Mouse (Mus musculus) spleen, adult 2 months (tissue): ENCODE data around the gene Exo1. TPM values are rescaled to one million over a fixed set of nuclear protein-coding genes. Genes with fewer than 3 reads are reported as not detected.

Experiments
- DNase-seq, 2 experiments: peaks; one replicate each; pipeline versions ENCODE4 v3.0.0 to v3.0.0-alpha.2; 2012 to 2021; ENCODE audit warnings: low spot score in 2 of 2, low read depth in 1 of 2
- H3K27ac ChIP-seq: fragments of 200-500 bp; 2 replicates; pipeline ENCODE4 v1.5.1; 2012; ENCODE audit warnings: low read length, inconsistent platforms; ENCODE audit not compliant: insufficient read depth
- H3K27me3 ChIP-seq: fragments of 200-500 bp; 2 replicates; pipeline ENCODE4 v1.6.1; 2012; ENCODE audit warnings: mild to moderate bottlenecking, moderate library complexity, low read length, inconsistent platforms; ENCODE audit not compliant: control insufficient read depth, insufficient read depth
- H3K36me3 ChIP-seq: fragments of 200-500 bp; 2 replicates; pipeline ENCODE4 v1.6.1; 2012; ENCODE audit warnings: mild to moderate bottlenecking, low read length, inconsistent platforms; ENCODE audit not compliant: control insufficient read depth, insufficient read depth
- H3K4me1 ChIP-seq: fragments of 200-500 bp; 2 replicates; pipeline ENCODE4 v1.6.1; 2011; ENCODE audit warnings: inconsistent platforms; ENCODE audit not compliant: control insufficient read depth, insufficient read depth, insufficient read length
- H3K4me3 ChIP-seq: fragments of 200-500 bp; 2 replicates; pipeline ENCODE4 v1.5.1; 2011; ENCODE audit warnings: mild to moderate bottlenecking, inconsistent platforms; ENCODE audit not compliant: insufficient read depth, insufficient read length; ENCODE audit errors: extremely low read depth
- CTCF ChIP-seq: fragments of 200-500 bp; IDR thresholded peaks from 2 replicates; pipeline ENCODE4 v1.5.1; 2011; ENCODE audit warnings: mild to moderate bottlenecking, inconsistent platforms; ENCODE audit not compliant: insufficient read depth, insufficient read length, insufficient replicate concordance; ENCODE audit errors: extremely low read depth
- POLR2A ChIP-seq: fragments of 200-500 bp; IDR thresholded peaks from 2 replicates; pipeline ENCODE4 v1.6.1; 2011; ENCODE audit warnings: low read depth, low read length, inconsistent platforms
- WGBS: fragments of 180-500 bp; shearing (Covaris S2); methylation state at CpG from one replicate; pipeline ENCODE4 v1.1.7; 2018; 5-methylcytosine and 5-hydroxymethylcytosine counted together
- polyA plus RNA-seq: library from polyadenylated mRNA; depleted of rRNA; stranded (reverse); fragments of >200 nt; gene quantifications from 2 replicates; pipeline ENCODE4 v1.2.3, GENCODE M21; 2012

Exo1 gene
- polyA plus RNA-seq, 1 experiment, result 0.64 TPM

DNA sequence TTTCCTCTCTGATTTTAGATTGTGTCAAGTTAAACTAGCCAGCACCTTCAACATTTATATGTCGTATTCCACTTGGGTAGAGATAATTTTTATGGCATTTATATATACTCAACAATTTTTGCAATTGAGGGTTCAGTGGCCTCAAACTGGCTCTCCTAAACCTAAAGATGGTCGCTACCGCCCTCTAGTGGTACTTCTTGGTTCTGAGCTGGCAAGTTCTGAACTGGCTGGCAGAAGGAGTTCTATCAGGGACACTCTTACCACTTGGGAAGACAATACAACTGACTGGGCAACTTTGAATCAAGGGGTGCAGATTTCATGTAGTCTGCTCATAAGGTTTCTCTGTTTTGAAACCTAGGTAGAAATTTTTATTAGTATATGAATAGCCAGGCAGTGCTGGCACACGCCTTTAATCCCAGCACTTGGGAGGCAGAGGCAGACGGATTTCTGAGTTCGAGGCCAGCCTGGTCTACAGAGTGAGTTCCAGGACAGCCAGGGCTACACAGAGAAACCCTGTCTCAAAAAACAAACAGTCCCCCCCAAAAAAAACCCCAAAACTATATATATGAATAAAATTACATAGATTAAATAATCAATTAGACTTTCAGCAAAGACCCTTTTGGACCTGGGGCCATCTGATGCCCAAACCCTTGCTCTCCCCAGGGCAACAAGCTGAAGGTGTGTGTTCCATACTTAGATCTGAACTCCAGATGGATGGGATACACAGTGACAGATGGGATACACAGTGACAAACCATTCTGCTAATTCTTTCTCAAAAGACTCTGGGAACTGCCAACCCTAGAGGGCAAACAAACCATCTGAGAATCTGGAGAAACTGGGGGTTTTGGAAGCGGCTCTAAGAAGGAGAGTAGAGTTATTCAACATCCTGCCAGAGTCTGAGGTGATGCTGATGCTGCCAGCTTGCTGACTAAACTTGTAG lies 43.7 kb downstream of the Exo1 start:
- DNase-seq, result peak; percentile 18 to 65
- Histone ChIP-seq H3K27ac (no peak overlapping the region), H3K27me3 (no peaks in the 10 kb centered on the region), H3K4me3 (no peak overlapping the region), H3K4me1 (no peaks in the 10 kb centered on the region), H3K36me3 (no peaks in the 10 kb centered on the region)
- no peak for TF ChIP-seq POLR2A
- peak; percentile 61; the same call in 1 of the 2 replicates for TF ChIP-seq CTCF
- 48% methylated on average over 7 of the region's 7 CpGs for WGBS

DNA sequence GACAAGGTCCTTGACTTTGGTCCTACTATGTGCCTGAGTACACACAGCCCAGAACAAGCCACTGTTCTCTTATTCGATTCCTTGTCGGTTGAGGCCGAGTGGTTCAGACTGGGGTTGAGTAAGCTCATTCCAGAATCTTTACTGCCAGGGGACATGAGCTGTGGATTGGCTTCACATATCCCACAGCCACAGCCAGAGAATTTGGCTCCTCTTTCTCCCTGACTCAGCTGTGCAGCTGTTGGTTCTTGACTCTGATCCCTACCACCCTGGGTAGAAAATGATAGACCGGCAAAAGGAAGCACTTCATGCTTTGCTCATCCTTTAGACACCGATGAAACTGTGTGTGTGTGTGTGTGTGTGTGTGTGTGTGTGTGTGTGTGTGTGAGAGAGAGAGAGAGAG lies 51.0 kb downstream of the Exo1 start:
- H3K4me1 ChIP-seq, result no peaks in the 10 kb centered on the region
- TF ChIP-seq POLR2A, result no peak
- no peak for TF ChIP-seq CTCF
- no peaks in the 10 kb centered on the region for H3K27me3 ChIP-seq
- 86% methylated on average over 5 of the region's 5 CpGs for WGBS
- no peak for DNase-seq
- H3K27ac ChIP-seq, result no peak overlapping the region
- no peak overlapping the region for H3K4me3 ChIP-seq
- H3K36me3 ChIP-seq, result no peaks in the 10 kb centered on the region

DNA sequence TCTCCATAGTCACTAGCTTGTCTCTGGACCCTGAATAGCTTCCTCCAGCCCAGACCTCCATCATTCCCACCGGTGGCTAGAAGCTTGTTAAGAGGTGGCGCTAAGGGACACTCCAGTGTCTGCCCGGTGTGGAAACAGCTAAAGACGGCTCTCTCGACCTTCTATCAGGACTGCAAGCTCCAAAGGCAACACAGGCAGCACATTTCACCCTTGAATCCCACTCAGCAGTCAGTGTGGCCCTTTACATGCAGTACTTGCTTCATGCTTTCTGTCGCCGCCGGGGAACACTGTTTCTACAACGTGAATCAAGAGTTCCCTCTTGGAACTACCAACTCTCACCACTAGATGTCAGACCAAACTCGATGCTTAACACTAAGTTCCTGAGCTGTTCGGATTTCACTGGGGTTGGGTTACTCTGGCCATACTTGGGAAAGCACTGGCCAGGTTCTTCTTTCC lies 55.9 kb downstream of the Exo1 start:
- Histone ChIP-seq H3K36me3 (no peaks in the 10 kb centered on the region), H3K27ac (no peak overlapping the region), H3K27me3 (no peaks in the 10 kb centered on the region), H3K4me1 (no peaks in the 10 kb centered on the region), H3K4me3 (no peak overlapping the region)
- TF ChIP-seq POLR2A (no peak), CTCF (no peak)
- peak; percentile 1 to 8 for DNase-seq
- 19% methylated on average over 11 of the region's 11 CpGs for WGBS

GRCm38 (mm10) chr1:175938731-175939130 lies 58.4 kb downstream of the Exo1 start:
- no peaks in the 10 kb centered on the region for H3K4me1 ChIP-seq
- no peak overlapping the region for H3K27ac ChIP-seq
- no peaks in the 10 kb centered on the region for H3K27me3 ChIP-seq
- TF ChIP-seq CTCF (no peak), POLR2A (no peak)
- no peak for DNase-seq
- whole genome bisulfite sequencing, result 84% methylated on average over 3 of the region's 3 CpGs
- no peaks in the 10 kb centered on the region for H3K36me3 ChIP-seq
- H3K4me3 ChIP-seq, result no peak overlapping the region

- Histone ChIP-seq H3K27ac (no peak overlapping the region), H3K27me3 (no peaks in the 10 kb centered on the region), H3K4me3 (no peak overlapping the region), H3K4me1 (no peaks in the 10 kb centered on the region), H3K36me3 (no peaks in the 10 kb centered on the region)
- 87% methylated on average over 7 of the region's 7 CpGs for whole genome bisulfite sequencing
- no peak for DNase-seq
- no peak for TF ChIP-seq POLR2A
- TF ChIP-seq CTCF, result no peak
Measured at GRCm38 (mm10) chr1:175943168-175943567, 62.8 kb downstream of the Exo1 start.

DNA sequence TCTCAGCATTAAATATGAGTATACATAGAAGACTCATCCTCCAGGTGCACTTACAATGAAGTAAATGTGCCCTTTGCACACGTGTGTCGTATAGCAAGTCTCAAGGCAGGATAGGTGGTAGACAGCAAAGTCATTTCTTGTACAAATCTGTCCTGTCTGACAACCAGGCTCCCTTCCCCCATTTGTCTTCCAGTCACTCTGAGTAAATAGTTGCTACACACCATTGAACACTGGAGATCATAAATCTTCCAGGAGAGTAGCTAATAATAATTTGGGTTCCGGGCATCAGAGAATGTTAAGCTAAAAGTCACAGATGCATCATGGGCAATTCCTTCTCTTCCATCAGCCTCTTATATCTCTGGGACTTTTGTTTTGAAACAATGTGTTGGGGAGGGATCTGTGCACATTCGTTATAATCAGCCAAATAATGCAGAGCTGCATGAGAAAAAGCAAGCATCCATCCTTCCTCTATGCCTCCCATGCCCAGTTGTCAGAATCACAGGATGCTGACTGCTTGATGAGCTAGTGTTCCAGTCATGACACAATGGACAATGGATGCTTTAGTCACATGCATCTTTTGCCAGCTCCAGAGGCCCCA lies 66.4 kb downstream of the Exo1 start:
- no peaks in the 10 kb centered on the region for H3K36me3 ChIP-seq
- no peak for DNase-seq
- no peak overlapping the region for H3K4me3 ChIP-seq
- 74% methylated on average over 4 of the region's 4 CpGs for WGBS
- no peak overlapping the region for H3K27ac ChIP-seq
- H3K27me3 ChIP-seq, result no peaks in the 10 kb centered on the region
- no peaks in the 10 kb centered on the region for H3K4me1 ChIP-seq
- TF ChIP-seq CTCF, result no peak
- TF ChIP-seq POLR2A, result no peak
